Mouse (Mus musculus): ENCODE measurements around the gene Gna14. TPM values are rescaled to one million over a fixed set of nuclear protein-coding genes. Genes with fewer than 3 reads are reported as not detected.

Gene Gna14
- polyA plus RNA-seq, 1 experiment from 2014 or later, result 23.8 TPM

- no peak for ATAC-seq (replicated peaks; ENCODE audit: low FRiP score, low TSS enrichment, low read depth)
- no peak overlapping the region for H3K4me2 ChIP-seq (ENCODE audit: low read length)
- no peak overlapping the region for H3K9ac ChIP-seq (ENCODE audit: low read length)
- 0 out of 2 replicates have a peak, but pooled peaks cover 6% of the 10 kb centered on the region for H3K4me1 ChIP-seq (replicated peaks; ENCODE audit: control insufficient read depth, insufficient read depth, low read length)
- H3K36me3 ChIP-seq (ENCODE audit: control insufficient read depth, insufficient read depth, low read length), result no peaks in the 10 kb centered on the region
- no peaks in the 10 kb centered on the region for H3K27me3 ChIP-seq (replicated peaks; ENCODE audit: control insufficient read depth, insufficient read depth, low read length)
- no peaks in the 10 kb centered on the region for H3K9me3 ChIP-seq (ENCODE audit: control insufficient read depth, low read length)
- 71% methylated on average over 6 of the region's 6 CpGs for WGBS
- no peak for DNase-seq (ENCODE audit: low spot score)
- H3K4me3 ChIP-seq (ENCODE audit: low read depth, low read length), result no peak overlapping the region
- H3K27ac ChIP-seq (ENCODE audit: low read depth), result no peak overlapping the region
Measured at GRCm38 (mm10) chr19:16460292-16460691, 24.7 kb downstream of the Gna14 start.

DNA sequence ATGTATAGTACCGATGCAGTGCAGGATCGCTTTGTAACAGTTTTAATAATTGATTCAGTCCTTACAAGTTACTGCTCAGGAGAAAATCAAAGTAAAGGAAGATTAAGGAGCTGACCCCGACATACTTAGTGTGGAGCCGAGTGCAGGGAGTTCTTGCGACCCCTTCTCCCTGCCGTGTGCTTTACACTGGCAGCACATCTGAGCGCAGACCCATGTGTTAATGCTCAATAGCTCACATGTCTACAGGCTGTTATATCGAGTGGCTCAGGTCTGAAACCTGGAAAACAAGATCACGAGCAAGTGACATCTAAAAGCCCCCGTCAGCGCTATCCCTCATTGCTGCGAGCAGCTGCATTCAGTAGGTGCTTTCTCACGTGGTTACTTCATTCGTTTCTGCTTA, 25.3 kb downstream of the Gna14 start:
- Histone ChIP-seq H3K9ac (ENCODE audit: low read length) (no peak overlapping the region), H3K4me3 (ENCODE audit: low read depth, low read length) (no peak overlapping the region), H3K9me3 (ENCODE audit: control insufficient read depth, low read length) (no peaks in the 10 kb centered on the region), H3K4me1 (replicated peaks; ENCODE audit: control insufficient read depth, insufficient read depth, low read length) (0 out of 2 replicates have a peak, but pooled peaks cover 6% of the 10 kb centered on the region), H3K36me3 (ENCODE audit: control insufficient read depth, insufficient read depth, low read length) (no peaks in the 10 kb centered on the region), H3K4me2 (ENCODE audit: low read length) (no peak overlapping the region), H3K27me3 (replicated peaks; ENCODE audit: control insufficient read depth, insufficient read depth, low read length) (no peaks in the 10 kb centered on the region), H3K27ac (ENCODE audit: low read depth) (no peak overlapping the region)
- WGBS, result 93% methylated on average over 14 of the region's 14 CpGs
- ATAC-seq (replicated peaks; ENCODE audit: low FRiP score, low TSS enrichment, low read depth) (no peak), DNase-seq (ENCODE audit: low spot score) (no peak)

DNA sequence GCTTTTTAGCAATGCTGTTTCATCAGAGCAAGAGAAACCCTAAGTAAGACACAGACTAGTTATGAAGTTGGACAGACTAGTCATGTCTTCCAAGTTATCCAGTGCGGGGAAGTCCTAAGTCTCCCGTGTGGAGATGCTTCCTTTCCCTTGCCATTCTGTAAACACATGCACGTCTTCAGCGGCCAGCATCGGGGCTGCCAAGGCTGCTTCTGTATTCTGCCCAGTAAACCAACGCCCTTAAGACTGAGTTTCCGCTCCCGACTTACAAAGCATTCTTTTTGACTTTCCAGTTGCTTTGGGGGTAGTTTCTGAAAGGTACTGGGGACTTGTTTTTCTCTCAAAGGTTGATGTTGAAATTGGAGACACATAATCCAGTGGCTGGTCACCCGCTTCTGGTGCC, 26.9 kb downstream of the Gna14 start:
- Histone ChIP-seq H3K27ac (ENCODE audit: low read depth) (no peak overlapping the region), H3K4me2 (ENCODE audit: low read length) (no peak overlapping the region), H3K27me3 (replicated peaks; ENCODE audit: control insufficient read depth, insufficient read depth, low read length) (no peaks in the 10 kb centered on the region), H3K36me3 (ENCODE audit: control insufficient read depth, insufficient read depth, low read length) (no peaks in the 10 kb centered on the region), H3K9ac (ENCODE audit: low read length) (no peak overlapping the region), H3K4me1 (replicated peaks; ENCODE audit: control insufficient read depth, insufficient read depth, low read length) (0 out of 2 replicates have a peak, but pooled peaks cover 6% of the 10 kb centered on the region), H3K4me3 (ENCODE audit: low read depth, low read length) (no peak overlapping the region), H3K9me3 (ENCODE audit: control insufficient read depth, low read length) (no peaks in the 10 kb centered on the region)
- 69% methylated on average over 9 of the region's 9 CpGs for WGBS
- no peak for DNase-seq (ENCODE audit: low spot score)
- no peak for ATAC-seq (replicated peaks; ENCODE audit: low FRiP score, low TSS enrichment, low read depth)

DNA sequence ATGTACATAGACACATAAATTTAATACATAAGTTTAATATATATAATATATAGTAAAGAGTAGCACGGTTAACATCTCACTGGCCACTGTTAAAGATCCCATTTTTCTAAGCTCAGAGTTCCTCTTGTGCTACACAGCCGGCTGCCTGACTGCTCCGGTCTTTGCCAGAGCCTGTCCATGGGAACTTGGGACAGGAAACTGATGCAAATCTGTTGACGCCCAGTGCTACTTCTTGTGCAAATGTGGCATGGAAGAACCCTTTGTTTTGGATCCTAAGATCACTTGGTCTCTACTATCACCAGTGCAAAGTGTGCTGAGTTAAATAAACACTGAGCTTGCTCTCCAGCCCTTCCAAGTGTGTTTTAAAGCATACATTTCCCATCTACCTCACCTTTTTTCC, 29.2 kb downstream of the Gna14 start:
- DNase-seq (ENCODE audit: low spot score), result no peak
- Histone ChIP-seq H3K4me1 (replicated peaks; ENCODE audit: control insufficient read depth, insufficient read depth, low read length) (0 out of 2 replicates have a peak, but pooled peaks cover 6% of the 10 kb centered on the region), H3K36me3 (ENCODE audit: control insufficient read depth, insufficient read depth, low read length) (no peaks in the 10 kb centered on the region), H3K4me3 (ENCODE audit: low read depth, low read length) (no peak overlapping the region), H3K9ac (ENCODE audit: low read length) (no peak overlapping the region), H3K27me3 (replicated peaks; ENCODE audit: control insufficient read depth, insufficient read depth, low read length) (no peaks in the 10 kb centered on the region), H3K27ac (ENCODE audit: low read depth) (no peak overlapping the region), H3K9me3 (ENCODE audit: control insufficient read depth, low read length) (0 out of 2 replicates have a peak, but pooled peaks cover 2% of the 10 kb centered on the region), H3K4me2 (ENCODE audit: low read length) (no peak overlapping the region)
- WGBS, result 68% methylated on average over 4 of the region's 4 CpGs
- no peak for ATAC-seq (replicated peaks; ENCODE audit: low FRiP score, low TSS enrichment, low read depth)

DNA sequence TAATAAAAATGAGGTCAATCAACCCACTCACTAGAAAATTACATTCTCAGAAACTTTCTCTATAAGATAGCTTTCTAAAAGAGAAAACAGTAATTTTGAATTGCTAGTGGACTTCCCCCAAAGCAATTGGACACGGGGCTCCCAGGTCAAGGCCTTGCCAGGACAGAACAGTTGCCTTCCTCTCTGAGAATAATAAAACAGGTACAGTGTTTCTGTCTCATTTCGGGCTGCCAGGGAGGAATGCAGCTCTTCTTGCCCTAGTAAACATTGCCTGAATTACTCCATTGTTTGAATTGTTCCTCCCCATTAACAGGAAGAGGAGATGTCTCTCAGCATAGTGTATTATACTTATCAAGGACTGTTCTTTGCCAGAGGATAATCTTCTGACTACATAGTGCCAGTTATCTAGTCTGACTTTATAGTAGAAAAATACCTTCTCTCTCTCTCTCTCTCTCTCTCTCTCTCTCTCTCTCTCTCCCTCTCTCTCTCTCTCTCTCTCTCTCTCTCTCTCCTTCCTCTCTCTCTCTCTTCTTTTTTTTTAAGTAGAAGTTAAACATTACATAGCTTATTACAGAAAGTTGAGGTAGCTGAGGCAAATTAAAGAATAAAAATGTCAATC, 33.3 kb downstream of the Gna14 start:
- Histone ChIP-seq H3K27ac (ENCODE audit: low read depth) (no peak overlapping the region), H3K4me1 (replicated peaks; ENCODE audit: control insufficient read depth, insufficient read depth, low read length) (no peaks in the 10 kb centered on the region), H3K4me2 (ENCODE audit: low read length) (no peak overlapping the region), H3K9me3 (ENCODE audit: control insufficient read depth, low read length) (0 out of 2 replicates have a peak, but pooled peaks cover 7% of the 10 kb centered on the region), H3K4me3 (ENCODE audit: low read depth, low read length) (no peak overlapping the region), H3K9ac (ENCODE audit: low read length) (no peak overlapping the region), H3K36me3 (ENCODE audit: control insufficient read depth, insufficient read depth, low read length) (no peaks in the 10 kb centered on the region), H3K27me3 (replicated peaks; ENCODE audit: control insufficient read depth, insufficient read depth, low read length) (no peaks in the 10 kb centered on the region)
- DNase-seq (ENCODE audit: low spot score) (no peak), ATAC-seq (replicated peaks; ENCODE audit: low FRiP score, low TSS enrichment, low read depth) (no peak)
- 28% methylated on average over 2 of the region's 2 CpGs for WGBS

GRCm38 (mm10) chr19:16472655-16473054, 37.1 kb downstream of the Gna14 start:
- no peak overlapping the region for H3K4me2 ChIP-seq (ENCODE audit: low read length)
- ATAC-seq (replicated peaks; ENCODE audit: low FRiP score, low TSS enrichment, low read depth), result no peak
- H3K27ac ChIP-seq (ENCODE audit: low read depth), result no peak overlapping the region
- H3K9me3 ChIP-seq (ENCODE audit: control insufficient read depth, low read length), result 0 out of 2 replicates have a peak, but pooled peaks cover 8% of the 10 kb centered on the region
- no peaks in the 10 kb centered on the region for H3K36me3 ChIP-seq (ENCODE audit: control insufficient read depth, insufficient read depth, low read length)
- 88% methylated on average over 5 of the region's 5 CpGs for WGBS
- DNase-seq (ENCODE audit: low spot score), result no peak
- H3K4me1 ChIP-seq (replicated peaks; ENCODE audit: control insufficient read depth, insufficient read depth, low read length), result no peaks in the 10 kb centered on the region
- no peak overlapping the region for H3K9ac ChIP-seq (ENCODE audit: low read length)
- H3K27me3 ChIP-seq (replicated peaks; ENCODE audit: control insufficient read depth, insufficient read depth, low read length), result no peaks in the 10 kb centered on the region
- no peak overlapping the region for H3K4me3 ChIP-seq (ENCODE audit: low read depth, low read length)

- no peak for ATAC-seq (replicated peaks; ENCODE audit: low FRiP score, low TSS enrichment, low read depth)
- 76% methylated on average over 12 of the region's 12 CpGs for WGBS
Measured at GRCm38 (mm10) chr19:16477314-16477946, 41.9 kb downstream of the Gna14 start.

DNA sequence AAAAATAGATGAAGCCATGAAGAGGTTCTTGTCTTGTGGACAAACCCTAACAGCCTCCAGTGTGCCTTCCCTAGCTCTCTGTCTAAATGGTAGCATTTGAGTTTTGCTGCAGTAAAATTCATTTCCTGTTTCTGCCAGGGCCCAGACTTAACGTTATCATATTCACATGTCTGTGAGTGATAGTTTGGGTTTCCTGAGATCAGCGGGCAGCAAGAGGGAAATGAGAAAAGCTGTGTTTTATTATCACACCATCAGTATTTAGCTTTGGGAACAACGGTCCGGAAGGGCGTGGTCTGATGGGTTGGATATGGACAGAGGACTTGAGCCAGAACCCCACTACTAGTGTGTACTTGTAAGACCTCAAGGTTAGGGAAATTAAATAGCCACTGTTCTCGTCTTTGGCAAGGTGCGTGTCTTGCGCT, 42.6 kb downstream of the Gna14 start:
- DNase-seq (ENCODE audit: low spot score) (no peak), ATAC-seq (replicated peaks; ENCODE audit: low FRiP score, low TSS enrichment, low read depth) (no peak)
- Histone ChIP-seq H3K27me3 (replicated peaks; ENCODE audit: control insufficient read depth, insufficient read depth, low read length) (no peaks in the 10 kb centered on the region), H3K27ac (ENCODE audit: low read depth) (no peak overlapping the region), H3K4me1 (replicated peaks; ENCODE audit: control insufficient read depth, insufficient read depth, low read length) (no peaks in the 10 kb centered on the region), H3K9ac (ENCODE audit: low read length) (no peak overlapping the region), H3K36me3 (ENCODE audit: control insufficient read depth, insufficient read depth, low read length) (no peaks in the 10 kb centered on the region), H3K4me3 (ENCODE audit: low read depth, low read length) (no peak overlapping the region), H3K4me2 (ENCODE audit: low read length) (no peak overlapping the region), H3K9me3 (ENCODE audit: control insufficient read depth, low read length) (0 out of 2 replicates have a peak, but pooled peaks cover 6% of the 10 kb centered on the region)
- 72% methylated on average over 8 of the region's 8 CpGs for whole genome bisulfite sequencing

More at GRCm38 (mm10) chr19:16477314-16477946, 41.9 kb downstream of the Gna14 start:
- no peak overlapping the region for H3K27ac ChIP-seq (ENCODE audit: low read depth)
- H3K27me3 ChIP-seq (replicated peaks; ENCODE audit: control insufficient read depth, insufficient read depth, low read length), result no peaks in the 10 kb centered on the region
- H3K9me3 ChIP-seq (ENCODE audit: control insufficient read depth, low read length), result 0 out of 2 replicates have a peak, but pooled peaks cover 6% of the 10 kb centered on the region
- no peaks in the 10 kb centered on the region for H3K4me1 ChIP-seq (replicated peaks; ENCODE audit: control insufficient read depth, insufficient read depth, low read length)
- no peaks in the 10 kb centered on the region for H3K36me3 ChIP-seq (ENCODE audit: control insufficient read depth, insufficient read depth, low read length)
- DNase-seq (ENCODE audit: low spot score), result no peak
- H3K4me3 ChIP-seq (ENCODE audit: low read depth, low read length), result no peak overlapping the region
- no peak overlapping the region for H3K9ac ChIP-seq (ENCODE audit: low read length)
- no peak overlapping the region for H3K4me2 ChIP-seq (ENCODE audit: low read length)

Measured in intestine, embryonic 14.5 days (tissue).